Mouse (Mus musculus): ENCODE measurements around the gene Pknox1.

GRCm38 (mm10) chr17:31583781-31584180 lies 19.2 kb downstream of the Pknox1 start:
- no peak for TF ChIP-seq POLR2A (IDR thresholded peaks at IDR 0.05; ENCODE audit: low read depth, low read length)
- no peak for TF ChIP-seq CTCF (IDR thresholded peaks at IDR 0.05; ENCODE audit: extremely low read depth, insufficient read length, insufficient replicate concordance, low read depth, low read length)
